Mouse (Mus musculus) kidney, embryonic 15.5 days (tissue): ENCODE data around the gene St7. TPM values are rescaled to one million over a fixed set of nuclear protein-coding genes. Genes with fewer than 3 reads are reported as not detected.

ENCODE experiments used
- ATAC-seq: fragments of 200-750 bp; cut with Nextera tagmentation; replicated peaks from 2 replicates; pipeline ENCODE4 v1.8.0; 2017; ENCODE audit warnings: moderate TSS enrichment; ENCODE audit not compliant: low FRiP score
- H3K27ac ChIP-seq: fragments of 300-500 bp; sonication (generic); 2 replicates; pipeline ENCODE4 v1.5.1; 2015; ENCODE audit warnings: mild to moderate bottlenecking, inconsistent platforms
- H3K27me3 ChIP-seq: fragments of 300-500 bp; sonication (generic); 2 replicates; pipeline ENCODE4 v1.6.1; 2015; ENCODE audit warnings: inconsistent platforms
- H3K36me3 ChIP-seq: fragments of 300-500 bp; sonication (generic); 2 replicates; pipeline ENCODE4 v1.6.1; 2015; ENCODE audit warnings: inconsistent platforms
- H3K4me1 ChIP-seq: fragments of 300-500 bp; sonication (generic); 2 replicates; pipeline ENCODE4 v1.6.1; 2015; ENCODE audit warnings: inconsistent platforms
- H3K4me2 ChIP-seq: fragments of 300-500 bp; sonication (generic); 2 replicates; pipeline ENCODE4 v1.6.1; 2015; ENCODE audit warnings: moderate library complexity, mild to moderate bottlenecking, inconsistent platforms
- H3K4me3 ChIP-seq: fragments of 300-500 bp; sonication (generic); replicated peaks from 2 replicates; pipeline ENCODE4 v1.5.1; 2015; ENCODE audit warnings: mild to moderate bottlenecking, inconsistent platforms
- H3K9ac ChIP-seq: fragments of 300-500 bp; sonication (generic); 2 replicates; pipeline ENCODE4 v1.6.1; 2015; ENCODE audit warnings: mild to moderate bottlenecking, inconsistent platforms
- H3K9me3 ChIP-seq: fragments of 300-500 bp; sonication (generic); replicated peaks from 2 replicates; pipeline ENCODE4 v1.6.1; 2016; ENCODE audit warnings: inconsistent platforms
- WGBS: fragments of 180-500 bp; shearing (Covaris S2); methylation state at CpG from one replicate; pipeline ENCODE4 v1.1.7; 2015; ENCODE audit warnings: mixed read lengths; 5-methylcytosine and 5-hydroxymethylcytosine counted together
- polyA plus RNA-seq: library from polyadenylated mRNA; unstranded; fragments of >200 nt; fragmentation: Nextera tagmentation; extraction: Ambion mirVana; gene quantifications from 2 replicates; pipeline ENCODE4 v1.2.1, GENCODE M21; 2015

Gene St7
- polyA plus RNA-seq, 1 experiment from 2014 or later, result 20.3 TPM

- no peaks in the 10 kb centered on the region for H3K4me1 ChIP-seq
- no peaks in the 10 kb centered on the region for H3K27me3 ChIP-seq
- no peak overlapping the region for H3K9ac ChIP-seq
- no peak overlapping the region for H3K4me2 ChIP-seq
- no peaks in the 10 kb centered on the region for H3K9me3 ChIP-seq
- 86% methylated on average over 5 of the region's 5 CpGs for WGBS
- ATAC-seq, result no peak
- H3K4me3 ChIP-seq, result no peak overlapping the region
- H3K27ac ChIP-seq, result no peak overlapping the region
- H3K36me3 ChIP-seq, result no peaks in the 10 kb centered on the region
These were observed 285.6 kb downstream of the St7 start for GRCm38 (mm10) chr6:17978324-17978723.

- 89% methylated on average over 3 of the region's 3 CpGs for WGBS
- ATAC-seq, result no peak
- H3K4me2 ChIP-seq, result no peak overlapping the region
These were observed 286.1 kb downstream of the St7 start for GRCm38 (mm10) chr6:17978881-17979280.

GRCm38 (mm10) chr6:17979361-17979760 lies 286.6 kb downstream of the St7 start:
- 91% methylated on average over 1 of the region's 1 CpGs for WGBS
- ATAC-seq, result no peak
- Histone ChIP-seq H3K4me3 (no peak overlapping the region), H3K36me3 (no peaks in the 10 kb centered on the region), H3K9ac (no peak overlapping the region), H3K9me3 (no peaks in the 10 kb centered on the region), H3K4me2 (no peak overlapping the region), H3K4me1 (no peaks in the 10 kb centered on the region), H3K27ac (no peak overlapping the region), H3K27me3 (no peaks in the 10 kb centered on the region)

More at GRCm38 (mm10) chr6:17978881-17979280, 286.1 kb downstream of the St7 start:
- Histone ChIP-seq H3K9ac (no peak overlapping the region), H3K27ac (no peak overlapping the region), H3K4me1 (no peaks in the 10 kb centered on the region), H3K27me3 (no peaks in the 10 kb centered on the region), H3K9me3 (no peaks in the 10 kb centered on the region), H3K36me3 (no peaks in the 10 kb centered on the region), H3K4me3 (no peak overlapping the region)

- H3K4me3 ChIP-seq, result no peak overlapping the region
- no peak overlapping the region for H3K27ac ChIP-seq
- H3K36me3 ChIP-seq, result no peaks in the 10 kb centered on the region
- H3K9ac ChIP-seq, result no peak overlapping the region
- 89% methylated on average over 9 of the region's 9 CpGs for WGBS
- no peak overlapping the region for H3K4me2 ChIP-seq
- H3K27me3 ChIP-seq, result no peaks in the 10 kb centered on the region
- no peaks in the 10 kb centered on the region for H3K4me1 ChIP-seq
- H3K9me3 ChIP-seq, result no peaks in the 10 kb centered on the region
- ATAC-seq, result no peak
These were observed 297.7 kb downstream of the St7 start for GRCm38 (mm10) chr6:17990173-17991028.

GRCm38 (mm10) chr6:17991625-17992024 lies 298.9 kb downstream of the St7 start:
- H3K9me3 ChIP-seq, result no peaks in the 10 kb centered on the region
- WGBS, result 58% methylated on average over 7 of the region's 7 CpGs
- H3K4me3 ChIP-seq, result no peak overlapping the region
- no peaks in the 10 kb centered on the region for H3K36me3 ChIP-seq
- H3K27me3 ChIP-seq, result no peaks in the 10 kb centered on the region
- no peak overlapping the region for H3K9ac ChIP-seq
- no peaks in the 10 kb centered on the region for H3K4me1 ChIP-seq
- no peak for ATAC-seq
- H3K4me2 ChIP-seq, result no peak overlapping the region
- no peak overlapping the region for H3K27ac ChIP-seq

Other genes starting within 250 kb of the St7 start
- gene Met, start 229.1 kb upstream of the St7 start, polyA plus RNA-seq, result 15.1 and 16.1 TPM in 2 replicates
- 212 and 226 TPM in 2 replicates for gene Capza2, start 56.7 kb upstream of the St7 start, polyA plus RNA-seq